Mouse (Mus musculus) heart, embryonic 16.5 days (tissue): ENCODE measurements at regions not wholly inside any gene's neighbourhood (a gene's known extent, or its start where the extent isn't known, plus 50 kb on each side); places are given as distances from the start of the nearest gene placed in this dataset.

Experiments
- ATAC-seq: fragments of 200-750 bp; cut with Nextera tagmentation; replicated peaks from 2 replicates; pipeline ENCODE4 v1.8.0; 2017; ENCODE audit warnings: moderate number of reproducible peaks; ENCODE audit not compliant: insufficient read depth, low FRiP score; ENCODE audit errors: extremely low read depth
- H3K27ac ChIP-seq: fragments of 300-500 bp; sonication (generic); 2 replicates; pipeline ENCODE4 v1.5.1; 2014; ENCODE audit warnings: mild to moderate bottlenecking, low read length, control low read depth, moderate library complexity
- H3K27me3 ChIP-seq: fragments of 300-500 bp; sonication (generic); 2 replicates; pipeline ENCODE4 v1.6.1; 2014; ENCODE audit warnings: low read length, mixed read lengths; ENCODE audit not compliant: control insufficient read depth, insufficient read depth
- H3K36me3 ChIP-seq: fragments of 300-500 bp; sonication (generic); 2 replicates; pipeline ENCODE4 v1.6.1; 2014; ENCODE audit not compliant: control insufficient read depth, insufficient read depth
- H3K4me1 ChIP-seq: fragments of 300-500 bp; sonication (generic); 2 replicates; pipeline ENCODE4 v1.6.1; 2014; ENCODE audit warnings: low read length, mixed read lengths; ENCODE audit not compliant: control insufficient read depth, insufficient read depth
- H3K4me2 ChIP-seq: fragments of 300-500 bp; sonication (generic); 2 replicates; pipeline ENCODE4 v1.6.1; 2014; ENCODE audit warnings: low read depth, mild to moderate bottlenecking, control low read depth, low read length
- H3K4me3 ChIP-seq: fragments of 300-500 bp; sonication (generic); 2 replicates; pipeline ENCODE4 v1.5.1; 2014; ENCODE audit warnings: mild to moderate bottlenecking, control low read depth, low read length
- H3K9ac ChIP-seq: fragments of 300-500 bp; sonication (generic); 2 replicates; pipeline ENCODE4 v1.6.1; 2014; ENCODE audit warnings: low read length, control low read depth
- H3K9me3 ChIP-seq: fragments of 300-500 bp; sonication (generic); replicated peaks from 2 replicates; pipeline ENCODE4 v1.6.1; 2016; ENCODE audit warnings: low read length; ENCODE audit not compliant: control insufficient read depth
- WGBS: fragments of 180-500 bp; shearing (Covaris S2); extraction: QIAGEN DNeasy Blood & Tissue Kit; methylation state at CpG from one replicate; pipeline ENCODE4 v1.1.7; 2014; 5-methylcytosine and 5-hydroxymethylcytosine counted together

DNA sequence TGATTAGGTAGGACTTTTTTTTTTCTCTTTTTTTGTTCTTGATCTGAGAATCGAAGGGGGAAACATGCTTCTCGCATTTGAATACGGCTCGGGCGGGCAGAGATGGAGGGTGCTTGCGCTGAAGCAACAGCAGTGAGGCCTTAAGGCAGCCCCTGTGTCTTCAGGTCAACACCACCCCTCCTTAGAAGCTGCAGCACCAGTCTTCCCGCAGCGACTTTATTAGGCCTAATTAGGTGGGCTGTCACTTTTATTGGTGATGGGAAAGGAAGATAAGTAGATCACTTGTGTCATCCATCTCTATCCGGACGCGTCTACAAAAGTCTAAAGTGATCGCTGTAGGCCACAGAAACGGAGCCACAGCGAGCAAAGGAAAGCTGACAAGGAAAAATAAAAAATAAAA is 122.0 kb downstream of the Anxa2 start:
- H3K4me2 ChIP-seq = no peak overlapping the region
- no peak overlapping the region for H3K4me3 ChIP-seq
- no peaks in the 10 kb centered on the region for H3K4me1 ChIP-seq
- no peaks in the 10 kb centered on the region for H3K27me3 ChIP-seq
- H3K27ac ChIP-seq = no peak overlapping the region
- WGBS = 73% methylated on average over 14 of the region's 14 CpGs
- H3K36me3 ChIP-seq = no peaks in the 10 kb centered on the region
- no peaks in the 10 kb centered on the region for H3K9me3 ChIP-seq
- ATAC-seq = no peak
- no peak overlapping the region for H3K9ac ChIP-seq

GRCm38 (mm10) chr9:69568631-69569230 is 115.3 kb downstream of the Anxa2 start:
- no peak overlapping the region for H3K4me3 ChIP-seq
- no peaks in the 10 kb centered on the region for H3K36me3 ChIP-seq
- no peaks in the 10 kb centered on the region for H3K9me3 ChIP-seq
- no peaks in the 10 kb centered on the region for H3K4me1 ChIP-seq
- 74% methylated on average over 13 of the region's 13 CpGs for WGBS
- no peak for ATAC-seq
- no peak overlapping the region for H3K9ac ChIP-seq
- no peaks in the 10 kb centered on the region for H3K27me3 ChIP-seq
- H3K27ac ChIP-seq = no peak overlapping the region
- H3K4me2 ChIP-seq = no peak overlapping the region

DNA sequence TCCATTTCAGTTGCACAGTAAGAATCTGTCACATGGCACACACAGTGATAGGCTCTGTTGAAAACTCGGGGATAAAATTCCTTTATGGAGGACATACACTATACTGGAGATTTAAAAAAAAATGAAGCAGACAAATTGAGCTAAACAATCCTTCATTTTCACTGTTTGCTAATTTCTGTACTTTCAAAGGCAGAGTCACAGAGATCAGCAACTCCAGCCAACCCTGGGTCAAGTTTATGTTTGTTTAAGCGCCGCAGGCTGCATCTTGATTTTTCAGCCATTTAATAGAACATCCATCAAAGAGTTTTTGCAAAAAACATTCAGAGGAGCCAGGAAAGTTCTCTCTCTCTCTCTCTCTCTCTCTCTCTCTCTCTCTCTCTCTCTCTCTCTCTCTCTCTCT is 114.8 kb downstream of the Anxa2 start:
- Histone ChIP-seq H3K4me3 (no peak overlapping the region), H3K27me3 (no peaks in the 10 kb centered on the region), H3K27ac (no peak overlapping the region), H3K9ac (no peak overlapping the region), H3K4me2 (no peak overlapping the region), H3K36me3 (no peaks in the 10 kb centered on the region), H3K9me3 (no peaks in the 10 kb centered on the region), H3K4me1 (no peaks in the 10 kb centered on the region)
- ATAC-seq = no peak
- 63% methylated on average over 3 of the region's 3 CpGs for WGBS

DNA sequence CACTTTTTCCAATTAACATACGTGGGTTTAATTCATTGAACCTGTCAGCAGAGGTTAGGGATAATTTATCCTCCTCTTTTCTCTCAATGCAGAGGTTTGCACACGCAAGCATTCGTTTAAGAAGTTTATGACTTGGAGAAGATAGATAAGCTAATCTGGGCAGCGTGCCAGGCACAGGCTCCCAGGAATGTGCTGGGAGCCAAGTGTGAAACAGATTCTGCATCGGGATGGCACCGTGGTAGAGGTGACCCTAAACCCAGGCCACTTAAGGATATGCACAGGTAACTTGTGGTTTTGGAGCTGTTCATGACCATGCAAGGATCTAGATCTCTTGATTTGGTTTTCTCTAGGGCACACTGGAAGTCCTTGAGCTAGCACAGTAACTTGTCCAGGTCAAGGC is 113.6 kb downstream of the Anxa2 start:
- no peak for ATAC-seq
- no peak overlapping the region for H3K27ac ChIP-seq
- H3K4me2 ChIP-seq = no peak overlapping the region
- 21% methylated on average over 6 of the region's 6 CpGs for WGBS
- H3K9me3 ChIP-seq = no peaks in the 10 kb centered on the region
- H3K36me3 ChIP-seq = no peaks in the 10 kb centered on the region
- H3K4me3 ChIP-seq = no peak overlapping the region
- H3K27me3 ChIP-seq = no peaks in the 10 kb centered on the region
- no peaks in the 10 kb centered on the region for H3K4me1 ChIP-seq
- H3K9ac ChIP-seq = no peak overlapping the region

DNA sequence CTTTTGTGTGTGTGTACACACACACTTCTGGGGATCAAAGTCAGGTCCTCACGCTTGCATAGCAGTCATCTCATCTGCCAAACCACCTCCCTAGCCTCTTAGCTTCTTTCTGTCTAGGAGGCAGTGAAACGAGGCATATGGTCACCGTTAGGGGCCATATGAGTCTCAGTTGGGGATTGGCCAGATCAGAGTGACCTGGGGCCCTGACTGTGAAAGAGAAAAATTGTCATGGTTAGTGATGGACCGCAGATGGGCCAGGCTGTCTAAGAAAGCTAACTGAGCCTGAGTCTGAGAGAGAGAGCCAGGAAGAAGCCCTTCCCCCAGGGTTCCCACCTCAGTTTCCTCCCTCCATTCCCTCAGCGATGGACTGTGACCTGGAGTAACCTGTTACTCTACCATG is 89.8 kb downstream of the Anxa2 start:
- Histone ChIP-seq H3K36me3 (no peaks in the 10 kb centered on the region), H3K9me3 (no peaks in the 10 kb centered on the region), H3K4me2 (no peak overlapping the region), H3K27me3 (no peaks in the 10 kb centered on the region), H3K4me3 (no peak overlapping the region), H3K4me1 (no peaks in the 10 kb centered on the region), H3K9ac (no peak overlapping the region), H3K27ac (no peak overlapping the region)
- WGBS = 69% methylated on average over 5 of the region's 5 CpGs
- no peak for ATAC-seq
